Mouse (Mus musculus) ovary, adult 18-20 months (tissue): ENCODE measurements around the gene Gtf3c3.

ENCODE experiments used
- DNase-seq: peaks from one replicate; pipeline ENCODE4 v3.0.0; 2022; ENCODE audit warnings: low spot score, mixed read lengths

Gtf3c3 gene

GRCm38 (mm10) chr1:54438340-54439079 lies at the start of gene Gtf3c3:
Gene Gtf3c3 (minus strand): TSS chr1:54438971.
- DNase-seq = peak; percentile 49

GRCm38 (mm10) chr1:54484744-54485420 lies 46.1 kb upstream of the Gtf3c3 start:
- DNase-seq = no peak

GRCm38 (mm10) chr1:54480491-54480890 lies 41.7 kb upstream of the Gtf3c3 start:
- no peak for DNase-seq

- no peak for DNase-seq
These were observed 29.9 kb upstream of the Gtf3c3 start for GRCm38 (mm10) chr1:54468662-54469061.

- DNase-seq = no peak
These were observed 28.6 kb upstream of the Gtf3c3 start for GRCm38 (mm10) chr1:54467366-54467765.

GRCm38 (mm10) chr1:54452116-54452515 lies 13.3 kb upstream of the Gtf3c3 start:
- no peak for DNase-seq

- no peak for DNase-seq
These were observed 10.1 kb upstream of the Gtf3c3 start for GRCm38 (mm10) chr1:54448833-54449232.

GRCm38 (mm10) chr1:54443641-54444040 lies 4.9 kb upstream of the Gtf3c3 start:
- no peak for DNase-seq

GRCm38 (mm10) chr1:54439080-54439476 lies 307 bp upstream of the Gtf3c3 start:
- no peak for DNase-seq

GRCm38 (mm10) chr1:54422195-54422750 lies 16.5 kb downstream of the Gtf3c3 start:
- DNase-seq = no peak

- DNase-seq = no peak
These were observed 17.1 kb downstream of the Gtf3c3 start for GRCm38 (mm10) chr1:54421670-54422069.

GRCm38 (mm10) chr1:54402736-54403135 lies 36.0 kb downstream of the Gtf3c3 start:
- no peak for DNase-seq

GRCm38 (mm10) chr1:54384221-54384620 lies 54.5 kb downstream of the Gtf3c3 start:
- no peak for DNase-seq

GRCm38 (mm10) chr1:54380978-54381914 lies 57.5 kb downstream of the Gtf3c3 start:
- no peak for DNase-seq

- DNase-seq = no peak
These were observed 61.2 kb downstream of the Gtf3c3 start for GRCm38 (mm10) chr1:54377506-54378051.

GRCm38 (mm10) chr1:54356566-54356965 lies 82.2 kb downstream of the Gtf3c3 start:
- DNase-seq = no peak

- DNase-seq = no peak
These were observed 83.3 kb downstream of the Gtf3c3 start for GRCm38 (mm10) chr1:54355485-54355884.

GRCm38 (mm10) chr1:54354786-54355185 lies 84.0 kb downstream of the Gtf3c3 start:
- no peak for DNase-seq
